Mouse (Mus musculus) myocyte (in vitro differentiated cells): ENCODE results near the gene Gkap1. TPM values are rescaled to one million over a fixed set of nuclear protein-coding genes. Genes with fewer than 3 reads are reported as not detected.
A peak's percentile ranks its signal among the peaks of the same experiment; 100 is the strongest.

ENCODE experiments used
- H3K27me3 ChIP-seq: one replicate; pipeline ENCODE4 v1.6.1; 2011; ENCODE audit not compliant: control insufficient read depth, insufficient read depth, insufficient read length
- H3K36me3 ChIP-seq: one replicate; pipeline ENCODE4 v1.6.1; 2011; ENCODE audit not compliant: control insufficient read depth, insufficient read depth
- H3K4me2 ChIP-seq: one replicate; pipeline ENCODE4 v1.6.1; 2011; ENCODE audit warnings: low read depth, control low read depth
- H3K4me3 ChIP-seq: one replicate; pipeline ENCODE4 v1.5.1; 2011; ENCODE audit warnings: mild to moderate bottlenecking, control low read depth, moderate library complexity
- H3K79me2 ChIP-seq: one replicate; pipeline ENCODE4 v1.6.1; 2011; ENCODE audit not compliant: control insufficient read depth, insufficient read depth
- H3ac ChIP-seq: one replicate; pipeline ENCODE4 v1.6.1; 2011; ENCODE audit not compliant: control insufficient read depth, insufficient read length
- CEBPB ChIP-seq: IDR thresholded peaks from 2 replicates; pipeline ENCODE4 v1.6.1; 2011; ENCODE audit warnings: mild to moderate bottlenecking, moderate library complexity; ENCODE audit not compliant: poor library complexity, insufficient read depth, severe bottlenecking
- E2F4 ChIP-seq: IDR thresholded peaks from one replicate; pipeline ENCODE4 v1.6.1; 2011; ENCODE audit warnings: mild to moderate bottlenecking, control low read depth, moderate library complexity; ENCODE audit not compliant: insufficient read depth
- MAX ChIP-seq: IDR thresholded peaks from one replicate; pipeline ENCODE4 v1.6.1; 2011; ENCODE audit warnings: low read depth, mild to moderate bottlenecking, control low read depth
- MYOD1 ChIP-seq, 3 experiments: IDR thresholded peaks; one replicate each; pipeline ENCODE4 v1.6.1; 2011; ENCODE audit warnings: control low read depth in 2 of 3, low read depth in 2 of 3, mild to moderate bottlenecking in 2 of 3, moderate library complexity in 1 of 3; ENCODE audit not compliant: insufficient read length in 2 of 3, control insufficient read depth in 1 of 3
- MYOG ChIP-seq, 3 experiments: IDR thresholded peaks; one replicate each; pipeline ENCODE4 v1.6.1; 2011; ENCODE audit warnings: control low read depth in 2 of 3, low read depth in 2 of 3, mild to moderate bottlenecking in 2 of 3; ENCODE audit not compliant: insufficient read length in 2 of 3, control insufficient read depth in 1 of 3, insufficient read depth in 1 of 3
- POLR2A ChIP-seq: IDR thresholded peaks from one replicate; pipeline ENCODE4 v1.6.1; 2011; ENCODE audit warnings: low read depth, mild to moderate bottlenecking, control low read depth, moderate library complexity; ENCODE audit not compliant: insufficient read length
- POLR2AphosphoS2 ChIP-seq: IDR thresholded peaks from one replicate; pipeline ENCODE4 v1.6.1; 2011; ENCODE audit warnings: low read depth, control low read depth; ENCODE audit not compliant: insufficient read length
- REST ChIP-seq: IDR thresholded peaks from one replicate; pipeline ENCODE4 v1.6.1; 2011; ENCODE audit warnings: mild to moderate bottlenecking, control low read depth, moderate library complexity; ENCODE audit not compliant: insufficient read depth, insufficient read length
- SRF ChIP-seq: IDR thresholded peaks from one replicate; pipeline ENCODE4 v1.6.1; 2011; ENCODE audit warnings: low read depth; ENCODE audit not compliant: control insufficient read depth, insufficient read length
- TCF12 ChIP-seq: IDR thresholded peaks from one replicate; pipeline ENCODE4 v1.6.1; 2011; ENCODE audit warnings: mild to moderate bottlenecking, control low read depth; ENCODE audit not compliant: poor library complexity, insufficient read depth, severe bottlenecking
- TCF3 ChIP-seq: IDR thresholded peaks from one replicate; pipeline ENCODE4 v1.6.1; 2011; ENCODE audit warnings: low read depth, control low read depth; ENCODE audit not compliant: insufficient read length
- USF1 ChIP-seq: IDR thresholded peaks from one replicate; pipeline ENCODE4 v1.6.1; 2011; ENCODE audit warnings: low read depth, mild to moderate bottlenecking, control low read depth, moderate library complexity
- polyA plus RNA-seq: library from polyadenylated mRNA; unstranded; fragments of >200 nt; fragmentation: generic; extraction: Trizol; gene quantifications from one replicate; pipeline ENCODE4 v1.2.1, GENCODE M21; 2012; ENCODE audit warnings: missing spikeins

Gene Gkap1
- polyA plus RNA-seq, 1 experiment = 12.2 TPM

DNA sequence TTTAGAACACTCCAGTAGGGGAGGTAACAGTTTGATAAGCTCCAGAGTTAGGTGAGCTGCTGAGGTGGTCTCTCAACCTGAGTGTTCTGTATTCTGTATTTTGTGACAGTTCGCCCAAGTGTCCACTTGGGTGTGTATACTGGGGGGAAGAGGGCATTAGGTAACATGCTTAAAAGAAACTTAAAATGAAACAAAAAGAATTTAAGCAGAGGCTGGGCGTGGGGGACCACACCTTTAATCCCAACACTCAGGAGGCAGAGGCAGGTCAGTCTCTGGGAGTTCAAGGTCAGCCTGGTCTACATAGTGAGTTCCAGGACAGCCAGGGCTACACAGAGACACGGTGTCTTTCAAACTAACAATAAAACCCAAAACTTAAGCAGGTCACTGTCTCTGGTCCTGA, 5.0 kb upstream of the Gkap1 start:
- Histone ChIP-seq H3K4me2 (no peak overlapping the region), H3K27me3 (no peaks in the 10 kb centered on the region), H3K36me3 (no peaks in the 10 kb centered on the region), H3K79me2 (no peaks in the 10 kb centered on the region), H3K4me3 (no peak overlapping the region), H3ac (no peak overlapping the region)
- TF ChIP-seq CEBPB = no peak

DNA sequence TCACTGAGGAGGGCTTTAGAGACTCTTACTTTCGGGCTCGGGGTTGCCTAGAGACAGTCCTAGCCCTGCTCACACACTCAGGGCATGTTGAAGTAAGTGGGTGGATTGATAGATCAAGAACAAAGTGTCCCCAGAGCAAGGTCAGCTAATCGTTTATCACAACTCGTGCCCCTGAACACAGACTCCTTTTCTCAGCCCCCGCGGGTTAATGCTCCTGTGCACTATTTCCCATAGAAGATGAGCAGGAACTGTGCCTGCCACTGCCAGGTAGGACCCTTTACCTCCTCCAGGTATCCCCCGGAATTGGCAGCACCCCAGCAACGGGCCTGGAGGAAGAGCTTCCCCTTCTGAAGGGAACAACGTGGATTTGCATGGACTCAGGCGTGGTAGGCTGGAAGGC, 757 bp upstream of the Gkap1 start:
- Histone ChIP-seq H3K27me3 (no peaks in the 10 kb centered on the region), H3K4me2 (no peak overlapping the region), H3K4me3 (no peak overlapping the region), H3K79me2 (no peaks in the 10 kb centered on the region), H3K36me3 (no peaks in the 10 kb centered on the region), H3ac (no peak overlapping the region)
- TF ChIP-seq CEBPB (no peak), SRF (no peak)

DNA sequence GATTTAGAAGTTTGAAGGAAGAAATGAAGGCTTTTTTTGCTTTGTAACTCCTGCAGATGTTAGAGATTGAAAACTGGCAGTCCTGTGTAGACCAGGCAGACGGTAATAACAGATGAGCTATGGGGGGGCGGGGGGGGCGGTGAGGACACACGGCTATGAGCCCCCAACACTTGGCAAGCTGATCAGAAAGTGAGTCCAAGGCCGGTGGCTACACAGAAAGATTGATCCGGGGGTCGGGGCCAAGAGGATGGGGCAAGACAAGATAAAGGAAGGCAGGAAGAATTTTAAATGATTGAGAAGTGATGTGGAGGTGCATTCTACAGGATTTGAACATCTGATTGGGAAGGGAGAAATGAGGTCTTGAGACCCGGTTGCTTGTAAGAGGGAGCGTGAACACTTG, 423 bp downstream of the Gkap1 start:
- no peak for TF ChIP-seq MYOG (IDR thresholded peaks at IDR 0.05; ENCODE audit: control insufficient read depth in 1 of 3, insufficient read depth in 1 of 3, insufficient read length in 2 of 3, low read depth in 2 of 3)
- TF ChIP-seq SRF = no peak
- no peak for TF ChIP-seq MYOD1 (IDR thresholded peaks at IDR 0.05; ENCODE audit: control insufficient read depth in 1 of 3, insufficient read length in 2 of 3, low read depth in 2 of 3)
- no peak for TF ChIP-seq TCF12
- no peak for TF ChIP-seq POLR2AphosphoS2
- TF ChIP-seq E2F4 = no peak
- no peak for TF ChIP-seq MAX
- no peak for TF ChIP-seq POLR2A
- no peak for TF ChIP-seq USF1
- TF ChIP-seq TCF3 = no peak
- TF ChIP-seq REST = no peak
- TF ChIP-seq CEBPB = no peak
- Histone ChIP-seq H3K79me2 (no peaks in the 10 kb centered on the region), H3K27me3 (no peaks in the 10 kb centered on the region), H3K4me2 (peak overlapping the region; percentile 92), H3K36me3 (no peaks in the 10 kb centered on the region), H3ac (peak overlapping the region; percentile 55), H3K4me3 (peak overlapping the region; percentile 31)

DNA sequence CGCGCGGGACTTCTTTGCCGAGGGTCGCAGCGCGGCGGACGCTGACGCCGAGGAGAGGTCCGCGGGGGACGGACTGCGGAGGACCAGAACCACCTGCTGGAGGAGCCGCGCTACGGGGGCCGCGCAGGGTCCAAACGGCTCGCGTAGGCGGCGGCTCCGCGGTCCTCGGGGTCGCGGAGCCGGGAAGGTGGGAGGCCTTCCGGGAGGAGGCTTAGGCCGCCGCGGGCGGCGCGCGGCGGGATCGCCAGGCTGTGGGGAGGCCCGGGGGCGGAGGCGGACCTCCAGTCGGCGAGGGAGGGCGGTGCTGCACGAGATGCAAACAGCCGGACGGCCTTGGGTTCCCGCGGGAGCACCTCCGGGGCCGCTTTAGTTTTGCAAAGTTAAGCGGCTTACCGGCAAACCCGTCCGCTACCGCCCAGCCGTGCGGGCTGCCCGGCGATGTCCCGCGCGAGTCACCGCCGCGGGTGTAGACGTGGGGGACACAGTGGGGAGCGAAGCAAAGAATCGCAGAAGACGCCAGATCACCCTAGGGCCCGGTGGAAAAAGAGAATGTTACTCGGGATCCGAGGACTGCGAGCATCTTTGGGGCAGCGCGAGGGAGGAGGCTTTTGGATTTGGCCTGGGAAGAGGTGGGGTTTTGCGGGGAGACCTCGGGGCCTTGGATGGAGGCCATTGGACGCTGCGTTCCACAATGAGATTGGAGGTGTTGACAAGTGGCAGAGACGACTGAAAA, 1.1 kb downstream of the Gkap1 start:
- H3ac ChIP-seq = peak overlapping the region; percentile 55
- no peaks in the 10 kb centered on the region for H3K79me2 ChIP-seq
- peak overlapping the region; percentile 31 for H3K4me3 ChIP-seq
- no peaks in the 10 kb centered on the region for H3K36me3 ChIP-seq
- TF ChIP-seq CEBPB (no peak), MYOG (IDR thresholded peaks at IDR 0.05; ENCODE audit: control insufficient read depth in 1 of 3, insufficient read depth in 1 of 3, insufficient read length in 2 of 3, low read depth in 2 of 3) (peak in 1 of 3 experiments; percentile 12), POLR2A (peak; percentile 16), MYOD1 (IDR thresholded peaks at IDR 0.05; ENCODE audit: control insufficient read depth in 1 of 3, insufficient read length in 2 of 3, low read depth in 2 of 3) (peak in 1 of 3 experiments; percentile 18), TCF12 (no peak), E2F4 (no peak)
- peak overlapping the region; percentile 92 for H3K4me2 ChIP-seq
- no peaks in the 10 kb centered on the region for H3K27me3 ChIP-seq

DNA sequence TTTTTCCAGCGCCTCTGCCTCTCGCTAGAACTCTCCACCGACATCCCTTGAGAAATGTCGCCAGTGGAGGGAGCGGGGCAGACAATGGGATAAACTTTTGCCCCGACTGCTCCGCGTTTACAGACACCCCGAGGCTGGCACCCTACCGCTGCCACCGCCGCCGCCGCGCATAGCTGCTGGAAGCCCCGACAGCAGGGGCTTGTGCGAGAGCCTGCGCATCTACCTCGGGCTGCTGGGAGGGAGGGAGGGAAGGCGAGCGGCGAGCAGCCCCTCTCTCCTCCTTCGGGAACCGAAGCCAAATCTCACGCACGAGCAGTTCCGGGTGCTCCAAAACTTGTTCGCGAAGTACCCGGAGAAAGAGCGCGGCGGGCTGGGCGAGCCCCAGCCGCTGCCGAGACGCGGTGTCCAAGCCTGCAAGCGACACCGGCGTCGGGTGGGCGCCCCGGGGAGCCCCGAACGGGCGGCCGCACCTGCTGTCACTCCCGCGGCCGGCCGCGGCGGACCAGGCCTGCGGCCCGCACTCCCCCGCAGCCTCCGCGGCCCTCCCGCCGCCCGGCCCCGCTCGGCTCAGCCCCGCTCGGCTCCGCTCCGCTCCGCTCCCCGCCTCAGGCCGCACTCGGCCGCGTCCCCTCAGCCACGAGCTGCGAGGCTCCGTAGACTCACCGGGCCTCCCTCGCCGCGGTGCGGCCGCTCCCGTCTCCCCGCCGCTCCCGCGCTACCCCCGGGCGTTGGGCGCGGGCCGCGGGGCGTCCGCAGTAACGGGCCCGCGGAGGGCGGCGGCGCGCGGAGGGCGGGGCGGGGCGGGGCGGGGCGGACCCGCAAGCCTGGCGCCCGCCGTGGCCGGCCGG, 1.9 kb downstream of the Gkap1 start:
- Histone ChIP-seq H3ac (peak overlapping the region; percentile 55), H3K79me2 (no peaks in the 10 kb centered on the region), H3K27me3 (no peaks in the 10 kb centered on the region), H3K4me2 (peak overlapping the region; percentile 92), H3K4me3 (peak overlapping the region; percentile 31), H3K36me3 (no peaks in the 10 kb centered on the region)
- TF ChIP-seq REST (no peak), MYOG (IDR thresholded peaks at IDR 0.05; ENCODE audit: control insufficient read depth in 1 of 3, insufficient read depth in 1 of 3, insufficient read length in 2 of 3, low read depth in 2 of 3) (peak in 1 of 3 experiments; percentile 13), SRF (no peak), MAX (no peak), POLR2AphosphoS2 (no peak), MYOD1 (IDR thresholded peaks at IDR 0.05; ENCODE audit: control insufficient read depth in 1 of 3, insufficient read length in 2 of 3, low read depth in 2 of 3) (peak in 1 of 3 experiments; percentile 51), TCF12 (no peak), USF1 (no peak), E2F4 (no peak), TCF3 (no peak), POLR2A (no peak)
